In genomic region chr3:105504272-105504671, GRCm38 (mm10) we compare ENCODE assay signal across 21 mouse cellular contexts. TPM values are rescaled to one million over a fixed set of nuclear protein-coding genes. Genes with fewer than 3 reads are reported as not detected.
DNase-seq lines count a peak whose midpoint lies in the region; ATAC-seq lines count a peak whose summit lies in the region.
"Had no signal": no experiment of that assay in that cellular context is flagged by ENCODE, and none has a peak within 500 bp of the region (broad histone marks: within the 10 kb centered on the region; RNA-seq: fewer than 3 reads in every experiment).

No protein-coding gene starts in this region.

- intact Hi-C loops in heart, postnatal 10 days (cut with DNase I), result no loop called here

- H3K9me3 ChIP-seq in heart, embryonic 10.5 days, result no peaks in the 10 kb centered on the region
- no peaks in the 10 kb centered on the region for H3K9me3 ChIP-seq in heart, embryonic 13.5 days
- H3K9me3 ChIP-seq: embryonic facial prominence, embryonic 13.5 days; forebrain, embryonic 13.5 days; heart, embryonic 15.5 days; hindbrain, embryonic 12.5 days had no signal

- DNase-seq in heart, adult 18-20 months, result peak; percentile 45 to 58
- DNase-seq in heart, embryonic 10.5 days (ENCODE audit: low spot score), result no peak
- DNase-seq in heart, postnatal 10 days, result no peak
- DNase-seq in ovary, adult 18-20 months (ENCODE audit: low spot score), result peak; percentile 12
- DNase-seq in ovary, postnatal 14 days (ENCODE audit: low spot score), result no peak
- peak; percentile 77 for DNase-seq in testis, postnatal 14 days (ENCODE audit: low spot score)
- DNase-seq in liver, result no peak
- DNase-seq: adrenal gland, adult 2 months; adrenal gland, postnatal 25 days; cerebellum, adult 18-20 months; cerebellum, adult 9-11 months; cerebellum, postnatal 36 days; gastrocnemius, postnatal 14 days had no signal

- no peak overlapping the region for H3K4me2 ChIP-seq in heart, embryonic 13.5 days
- H3K4me2 ChIP-seq: embryonic facial prominence, embryonic 13.5 days; forebrain, embryonic 13.5 days; heart, embryonic 15.5 days; hindbrain, embryonic 12.5 days had no signal

- peaks cover 24% of the 10 kb centered on the region for H3K4me1 ChIP-seq in heart, embryonic 10.5 days
- H3K4me1 ChIP-seq in heart, embryonic 13.5 days, result peaks cover 20% of the 10 kb centered on the region
- H3K4me1 ChIP-seq: embryonic facial prominence, embryonic 13.5 days had no signal

- ATAC-seq in heart, embryonic 13.5 days (ENCODE audit: extremely low read depth, insufficient number of reproducible peaks, low FRiP score, low TSS enrichment), result no peak
- ATAC-seq: forebrain, embryonic 13.5 days; hindbrain, embryonic 16.5 days; inflammation-experienced regulatory T-cells, adult 6 months; intestine, postnatal 0 days had no signal

- 32% methylated on average over 3 of the region's 3 CpGs for WGBS in heart, embryonic 10.5 days
- 29% methylated on average over 3 of the region's 3 CpGs for WGBS in heart, embryonic 13.5 days

- no peak overlapping the region for H3K9ac ChIP-seq in heart, embryonic 13.5 days
- H3K9ac ChIP-seq: embryonic facial prominence, embryonic 13.5 days; forebrain, embryonic 13.5 days; heart, embryonic 15.5 days; hindbrain, embryonic 12.5 days had no signal

- no peak overlapping the region for H3K27ac ChIP-seq in heart, embryonic 10.5 days
- peak overlapping the region; percentile 21; the same call in 1 of the 2 replicates for H3K27ac ChIP-seq in heart, embryonic 13.5 days (replicated peaks)
- H3K27ac ChIP-seq: embryonic facial prominence, embryonic 13.5 days; heart, embryonic 15.5 days; hindbrain, embryonic 12.5 days had no signal

- peaks cover under 1% of the 10 kb centered on the region; the same call in 1 of the 2 replicates for H3K27me3 ChIP-seq in heart, embryonic 10.5 days (ENCODE audit: insufficient read depth, poor library complexity, severe bottlenecking)
- H3K27me3 ChIP-seq in heart, embryonic 13.5 days (replicated peaks), result 0 out of 2 replicates have a peak, but pooled peaks cover 7% of the 10 kb centered on the region
- H3K27me3 ChIP-seq: forebrain, embryonic 13.5 days had no signal

- no peaks in the 10 kb centered on the region for H3K36me3 ChIP-seq in heart, embryonic 10.5 days
- H3K36me3 ChIP-seq in heart, embryonic 13.5 days, result no peaks in the 10 kb centered on the region
- H3K36me3 ChIP-seq: embryonic facial prominence, embryonic 13.5 days; heart, embryonic 15.5 days; hindbrain, embryonic 12.5 days had no signal

- H3K4me3 ChIP-seq in heart, embryonic 10.5 days, result no peak overlapping the region
- H3K4me3 ChIP-seq in heart, embryonic 13.5 days, result no peak overlapping the region
- H3K4me3 ChIP-seq: embryonic facial prominence, embryonic 13.5 days; forebrain, embryonic 13.5 days; heart, embryonic 15.5 days; hindbrain, embryonic 12.5 days had no signal

RNA-seq across cellular contexts. Expression of gene Kcnd3, which starts 52.1 kb away (rescaled TPM):
- 1 to 10 TPM; 8.2 to 8.5 TPM for total RNA-seq in heart, adult 18-20 months (2021)
- polyA plus RNA-seq in heart, embryonic 10.5 days (2016; fragmentation: Nextera tagmentation; extraction: Ambion mirVana), result 0.47 and 0.58 TPM in 2 replicates
- polyA plus RNA-seq in heart, embryonic 13.5 days (2015; fragmentation: Nextera tagmentation; extraction: Ambion mirVana), result 0.67 and 0.74 TPM in 2 replicates
- total RNA-seq in heart, postnatal 10 days (2021), result 1 to 10 TPM; 1.7 to 2.2 TPM
- polyA plus RNA-seq: inflammation-experienced regulatory T-cells, adult 6 months had no signal

Comparison
In these comparisons a context has a peak if more than half of its experiments do, and no peak if none do; other contexts are left out.
1. DNase-seq: peak in heart, adult 18-20 months (2 of 2), ovary, adult 18-20 months (single experiment) and testis, postnatal 14 days (single experiment); none in heart, embryonic 10.5 days (single experiment), heart, postnatal 10 days (0 of 2), ovary, postnatal 14 days (single experiment) and liver (single experiment).